In genomic region chr19:25713382-25713781, GRCm38 (mm10) we compare ENCODE assay signal across 8 mouse cellular contexts. TPM values are rescaled to one million over a fixed set of nuclear protein-coding genes. Genes with fewer than 3 reads are reported as not detected.
DNase-seq lines count a peak whose midpoint lies in the region; ATAC-seq lines count a peak whose summit lies in the region.

No protein-coding gene starts in this region.

- intact Hi-C loops in left cerebral cortex, postnatal 10 days (cut with DNase I): no loop called here

- ATAC-seq in intestine, embryonic 16.5 days: peak; percentile 68

- no peaks in the 10 kb centered on the region for H3K27me3 ChIP-seq in intestine, embryonic 16.5 days (replicated peaks; ENCODE audit: control insufficient read depth, insufficient read depth, low read length)

- no peaks in the 10 kb centered on the region for H3K9me3 ChIP-seq in intestine, embryonic 16.5 days (ENCODE audit: control insufficient read depth, low read length)

- WGBS in intestine, embryonic 16.5 days: 7% methylated on average over 8 of the region's 8 CpGs

- no peak overlapping the region for H3K27ac ChIP-seq in intestine, embryonic 16.5 days (ENCODE audit: low read length)

- no peaks in the 10 kb centered on the region for H3K36me3 ChIP-seq in intestine, embryonic 16.5 days (ENCODE audit: control insufficient read depth, insufficient read depth, low read length)

- DNase-seq in cerebellum, postnatal 14 days: peak; percentile 62 to 69
- DNase-seq in cerebellum, adult 8-10 months: no peak
- DNase-seq in urinary bladder, adult 18-20 months (ENCODE audit: low spot score in 2 of 2): peak; percentile 11 to 20
- no peak for DNase-seq in urinary bladder, adult 2 months (ENCODE audit: low spot score)
- peak; percentile 4 to 49 for DNase-seq in left cerebral cortex, postnatal 10 days (ENCODE audit: extremely low spot score in 1 of 2, low spot score in 2 of 2)
- peak; percentile 40 for DNase-seq in right cerebral cortex, adult 18-20 months
- DNase-seq in spleen, adult 12 weeks (ENCODE audit: low spot score): no peak

- no peak overlapping the region for H3K4me3 ChIP-seq in intestine, embryonic 16.5 days (ENCODE audit: low read length)

- H3K4me1 ChIP-seq in intestine, embryonic 16.5 days (ENCODE audit: control insufficient read depth, insufficient read depth, low read length): no peaks in the 10 kb centered on the region

- H3K9ac ChIP-seq in intestine, embryonic 16.5 days (ENCODE audit: low read depth, low read length): no peak overlapping the region

- H3K4me2 ChIP-seq in intestine, embryonic 16.5 days (ENCODE audit: low read depth, low read length): no peak overlapping the region

RNA-seq across cellular contexts. Expression of gene Dmrt2, which starts 41.2 kb away (rescaled TPM):
- 0.31 and 0.96 TPM in 2 replicates for polyA plus RNA-seq in urinary bladder, adult 2 months (2012; rRNA removed)
- polyA plus RNA-seq in intestine, embryonic 16.5 days (2015; fragmentation: Nextera tagmentation; extraction: Ambion mirVana): 0.11 and 0.12 TPM in 2 replicates
- 1 to 10 TPM; 1.9 to 3.5 TPM for total RNA-seq in left cerebral cortex, postnatal 10 days (2021)

Comparison
In these comparisons a context has a peak if more than half of its experiments do, and no peak if none do; other contexts are left out.
1. DNase-seq: peak in cerebellum, postnatal 14 days (2 of 2), urinary bladder, adult 18-20 months (2 of 2), left cerebral cortex, postnatal 10 days (2 of 2) and right cerebral cortex, adult 18-20 months (single experiment); none in cerebellum, adult 8-10 months (single experiment), urinary bladder, adult 2 months (single experiment) and spleen, adult 12 weeks (single experiment).